Mouse (Mus musculus) cerebellum, postnatal 4 days (tissue): ENCODE data around the gene Sf3b1.
"Not testable (repeated sequence)": the region's sequence is repeated elsewhere in the genome, so short reads cannot be mapped to it uniquely, and the experiment has no call there.

Source experiments
- DNase-seq, 2 experiments: peaks; one replicate each; pipeline ENCODE4 v3.0.0; 2022; ENCODE audit warnings: low spot score in 2 of 2, mixed read lengths in 1 of 2

The Sf3b1 gene

DNA sequence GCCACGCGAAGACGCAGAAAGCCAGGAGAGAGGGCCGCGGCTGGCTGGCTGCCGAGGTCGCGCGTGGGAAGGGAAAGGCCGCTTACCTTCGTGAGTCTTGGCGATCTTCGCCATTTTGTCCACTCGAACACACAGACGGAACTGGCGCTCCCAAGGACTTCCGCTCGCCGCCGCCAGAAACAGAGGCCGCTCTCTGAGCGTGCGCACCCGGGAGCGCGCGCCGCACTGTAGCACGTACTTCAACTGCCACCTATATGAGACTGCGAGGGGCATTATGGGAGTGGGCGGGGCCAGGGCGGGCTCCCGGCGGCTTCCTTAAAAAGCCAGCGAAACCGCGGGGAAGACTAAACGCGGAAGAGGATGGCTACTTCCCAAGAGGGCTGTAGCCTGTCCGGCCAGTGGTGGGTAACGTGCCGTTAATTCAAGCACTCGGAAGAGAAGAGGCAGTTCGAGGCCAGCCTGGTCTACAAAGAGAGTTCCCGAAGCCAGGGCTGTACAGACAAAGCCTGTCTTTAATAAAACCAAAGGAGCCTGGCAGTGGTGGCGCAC lies at the start of gene Sf3b1:
Sf3b1 (minus strand) TSS at position 229 of the 549 bp plus-strand sequence.
- peak; percentile 84 to 93 for DNase-seq

DNA sequence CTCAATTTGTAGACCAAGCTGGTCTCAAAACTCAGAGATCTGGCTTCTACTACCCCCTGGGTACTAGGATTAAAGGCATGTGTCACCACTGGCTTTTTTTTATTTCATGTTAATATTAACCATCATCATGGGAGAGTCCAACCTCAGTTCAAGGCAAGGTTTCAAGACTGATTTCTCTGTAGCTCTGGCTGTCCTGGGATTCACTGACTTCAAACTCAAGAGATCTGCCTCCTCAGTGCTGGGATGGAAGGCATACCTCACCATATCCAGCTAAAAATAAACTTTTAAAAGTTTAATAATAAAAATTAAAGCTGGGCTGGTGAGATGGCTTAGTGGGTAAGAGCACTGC lies 49.1 kb upstream of the Sf3b1 start:
- no peak for DNase-seq

DNA sequence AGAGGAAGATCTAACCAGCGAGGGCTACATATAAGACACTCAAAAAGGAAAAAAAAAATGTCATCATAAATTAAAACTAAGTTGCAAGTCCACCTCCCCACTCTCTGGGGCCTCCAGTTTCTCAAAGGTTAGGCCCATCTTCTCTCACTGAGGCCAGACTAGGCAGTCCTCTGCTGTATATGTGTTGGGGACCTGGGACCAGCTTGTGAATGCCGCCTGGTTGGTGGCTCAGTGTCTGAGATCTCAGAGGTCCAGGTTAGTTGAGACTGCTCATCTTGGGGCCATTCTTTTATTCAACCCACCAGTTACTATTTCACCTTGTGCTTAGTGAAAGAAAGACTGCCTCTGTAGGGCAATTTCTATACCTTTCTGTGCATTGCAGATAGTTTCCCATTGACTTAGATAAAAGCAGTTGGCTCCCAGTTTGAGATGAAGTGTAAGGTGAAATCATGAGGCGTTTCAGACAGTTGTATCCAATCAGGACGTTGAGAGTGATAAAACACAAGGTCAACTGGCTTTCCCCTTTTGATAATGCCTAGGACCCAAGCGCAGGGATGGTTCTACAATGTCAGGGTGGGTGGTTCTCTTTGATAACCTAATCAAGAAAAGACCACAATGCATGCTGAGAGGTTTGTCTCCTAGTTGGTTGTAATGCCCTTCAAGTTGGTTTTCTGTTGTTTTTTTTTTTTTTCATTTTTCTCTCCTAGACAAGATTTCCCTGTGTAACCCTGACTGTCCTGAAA lies 48.5 kb upstream of the Sf3b1 start:
- DNase-seq: no peak

DNA sequence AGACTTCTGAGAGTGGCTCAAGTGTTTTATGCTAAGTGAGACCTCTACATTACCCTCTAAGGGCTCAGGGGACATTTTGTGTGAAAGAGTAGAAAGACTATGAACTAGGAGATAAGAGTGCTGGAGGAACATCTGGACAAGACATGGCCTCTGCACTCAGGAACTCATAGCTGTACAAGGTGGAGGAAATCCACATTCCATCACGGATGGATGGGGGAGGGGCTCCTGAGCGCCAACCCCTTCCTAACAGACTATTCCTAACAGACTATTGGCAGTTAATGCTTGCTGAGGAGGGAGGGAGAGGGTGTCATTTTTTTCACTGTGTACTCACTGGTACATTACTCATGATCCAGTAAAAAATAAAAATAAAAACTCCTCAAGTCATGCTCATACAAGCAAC lies 47.5 kb upstream of the Sf3b1 start:
- DNase-seq: no peak

DNA sequence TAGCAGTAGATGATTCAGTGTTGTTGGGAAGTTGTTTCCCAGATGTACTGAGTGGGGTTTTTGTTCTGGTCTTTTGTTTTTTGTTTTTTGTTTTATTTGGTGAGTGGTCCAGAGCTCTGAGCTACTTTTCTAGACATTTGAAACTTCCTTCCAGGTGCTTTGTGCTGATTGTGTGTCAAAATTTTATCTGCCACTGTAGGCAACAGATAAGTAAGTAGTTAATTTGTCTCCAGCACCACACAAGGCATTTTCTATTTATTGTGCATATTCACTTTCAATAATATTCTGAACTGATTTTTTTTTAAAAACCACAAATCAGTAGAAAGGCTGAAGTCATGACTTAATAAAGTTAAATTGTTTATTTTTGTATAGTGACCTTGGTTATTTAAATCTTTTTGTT lies 45.0 kb upstream of the Sf3b1 start:
- DNase-seq: not testable (repeated sequence)

DNA sequence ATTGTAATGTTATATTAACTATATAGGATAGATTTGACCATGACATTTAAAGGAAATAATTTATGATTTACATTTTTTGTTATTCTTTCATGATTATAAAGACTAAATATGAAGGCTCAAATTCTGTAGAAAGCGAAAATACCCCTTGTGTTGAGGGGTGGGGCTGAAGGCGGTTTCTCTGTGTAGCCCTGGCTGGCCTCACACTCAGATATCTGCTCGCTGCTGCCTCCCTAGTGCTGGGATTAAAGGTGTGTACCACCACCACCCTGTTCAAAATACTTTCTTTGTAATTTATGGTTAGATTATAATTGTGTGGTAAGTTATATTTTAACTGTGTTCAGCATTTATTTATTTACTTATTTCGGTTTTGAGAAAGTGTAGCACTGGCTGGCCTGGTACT lies 34.5 kb upstream of the Sf3b1 start:
- DNase-seq: no peak

DNA sequence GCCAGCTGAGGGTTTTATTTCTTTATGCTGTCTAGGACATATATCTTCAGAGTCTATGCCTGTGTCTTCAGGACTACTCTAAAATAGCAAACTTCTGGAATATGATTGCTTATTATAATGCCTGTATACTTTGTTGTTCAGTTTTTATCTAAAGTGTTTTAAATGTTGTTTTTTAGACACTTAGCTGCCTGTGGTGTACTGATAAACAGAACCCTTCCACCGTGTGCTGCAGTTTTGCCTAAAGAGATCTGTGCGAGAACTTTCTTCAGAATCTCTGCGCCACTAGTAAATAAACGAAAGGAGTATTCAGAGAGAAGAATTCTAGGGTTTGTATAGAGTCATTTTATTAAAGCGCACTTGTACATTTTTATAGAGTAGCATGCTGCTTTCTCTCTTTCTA lies 33.8 kb upstream of the Sf3b1 start:
- DNase-seq: no peak

DNA sequence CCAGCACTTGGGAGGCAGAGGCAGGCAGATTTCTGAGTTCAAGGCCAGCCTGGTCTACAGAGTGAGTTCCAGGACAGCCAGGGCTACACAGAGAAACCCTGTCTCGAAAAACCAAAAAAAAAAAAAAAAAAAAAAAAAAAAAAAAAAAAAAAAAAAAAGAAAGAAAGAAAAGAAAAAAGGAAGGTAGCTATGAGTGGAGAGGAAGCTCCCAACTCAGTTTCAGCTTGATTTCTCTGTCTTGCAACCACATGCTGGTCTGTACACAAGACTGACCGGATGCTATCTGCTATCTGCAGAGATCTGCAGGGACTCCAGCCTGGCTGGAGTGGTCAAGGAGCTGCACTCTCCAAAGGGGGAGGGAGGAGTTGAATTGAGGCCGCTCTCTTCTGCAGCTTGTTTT lies 31.1 kb upstream of the Sf3b1 start:
- DNase-seq: not testable (repeated sequence)

DNA sequence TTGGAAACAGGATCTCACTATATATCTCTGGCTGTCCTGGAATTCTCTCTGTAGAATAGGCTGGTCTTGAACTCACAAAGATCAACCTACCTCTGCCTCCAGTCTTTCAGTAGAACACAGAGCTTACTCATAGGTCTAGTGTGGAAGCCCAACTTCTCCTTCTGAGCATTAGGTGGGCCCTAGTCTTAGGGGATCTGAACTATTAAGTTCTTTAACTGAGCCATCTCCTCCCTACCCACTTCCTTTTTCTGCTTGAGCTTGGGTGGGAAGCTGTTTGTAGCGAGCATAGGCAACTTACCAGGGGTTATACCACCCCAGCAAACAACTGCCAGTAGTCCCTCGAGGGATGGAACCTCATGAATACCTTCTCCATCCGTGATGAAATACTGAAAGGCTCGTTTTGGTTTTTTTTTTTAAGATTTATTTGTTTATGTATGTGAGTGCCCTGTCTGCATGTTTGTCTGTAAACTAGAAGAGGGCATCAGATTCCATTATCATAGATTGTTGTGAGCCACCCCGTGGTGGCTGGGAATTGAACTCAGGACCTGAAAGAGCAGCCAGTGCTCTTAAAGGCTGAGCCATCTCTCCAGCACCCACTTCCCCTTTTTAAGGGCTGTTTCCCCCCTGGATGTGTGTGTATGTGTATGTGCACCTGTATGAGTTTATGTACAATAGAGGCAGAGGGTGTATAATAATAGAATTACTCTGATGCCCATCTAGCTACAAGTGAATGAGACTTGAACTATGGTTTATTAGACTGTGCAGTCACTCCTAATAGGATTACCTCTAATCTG lies 28.2 kb upstream of the Sf3b1 start:
- DNase-seq: no peak

DNA sequence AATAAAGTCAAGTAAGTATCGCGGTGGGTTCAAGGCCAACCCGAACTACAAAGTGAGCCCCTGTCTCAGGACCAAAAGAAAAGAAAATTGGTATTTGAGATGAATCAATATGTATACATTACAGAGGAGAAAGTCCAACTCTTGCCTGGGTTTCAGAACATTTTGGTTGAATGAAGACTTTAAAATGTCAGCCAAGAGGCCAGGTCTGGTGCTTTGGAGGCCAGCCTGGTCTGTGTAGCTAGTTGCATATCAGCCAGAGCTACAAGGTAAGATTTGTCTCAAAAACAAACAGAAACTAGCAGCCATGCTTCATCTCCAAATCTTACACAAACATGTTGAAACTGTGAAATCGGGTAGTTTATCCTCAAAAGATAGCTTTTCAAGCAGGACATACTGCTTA lies 26.3 kb upstream of the Sf3b1 start:
- DNase-seq: no peak

DNA sequence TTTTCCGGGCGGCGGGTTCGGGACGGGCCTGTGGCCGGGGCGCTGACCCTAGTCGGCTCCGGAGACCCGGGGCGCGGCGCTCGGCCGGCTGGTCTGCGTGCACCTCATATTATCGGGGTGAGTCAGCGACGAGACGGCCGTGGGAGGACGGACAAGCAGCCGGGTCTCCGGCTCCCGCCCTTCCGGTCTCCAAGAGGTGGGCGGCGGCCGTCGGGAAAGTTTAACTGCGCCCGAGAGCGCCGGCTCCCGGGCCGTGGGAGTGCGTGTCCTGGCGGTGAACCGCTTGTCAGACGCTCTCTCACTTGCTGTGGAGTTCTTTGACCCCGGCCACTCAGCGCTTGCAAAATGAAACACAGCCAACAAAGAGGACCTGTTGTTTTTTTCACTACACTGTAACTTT lies 25.7 kb upstream of the Sf3b1 start:
- DNase-seq: peak in 1 of 2 experiments; percentile 22

DNA sequence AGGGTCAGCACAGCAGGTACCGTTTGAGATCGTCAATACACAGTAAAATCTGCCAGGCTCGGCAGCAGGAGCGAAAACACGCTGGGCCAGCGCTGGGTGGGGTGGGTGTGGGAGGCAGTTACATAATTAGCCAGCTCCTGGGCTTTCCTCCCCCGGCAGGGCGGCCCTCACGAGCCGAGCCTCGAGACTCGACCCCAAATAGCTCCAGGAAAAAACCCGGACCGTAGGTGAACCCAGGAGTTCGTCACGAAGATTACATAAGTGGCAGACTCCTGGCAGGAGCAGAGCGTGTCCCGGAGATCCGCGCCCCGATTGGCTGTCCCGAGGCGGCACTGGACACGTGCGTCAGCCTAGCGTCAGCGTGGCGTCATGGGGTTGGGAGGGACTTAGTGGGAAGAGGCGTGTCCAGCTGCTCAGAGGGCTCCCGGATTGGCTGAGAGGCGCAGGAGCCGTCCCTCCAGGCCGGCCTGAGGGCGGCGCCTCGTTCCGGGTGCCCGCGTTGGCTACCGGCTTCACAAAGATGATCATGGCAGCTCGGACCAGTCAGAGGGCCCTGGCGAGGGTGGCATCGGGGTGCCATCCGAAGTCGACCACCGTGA lies 25.2 kb upstream of the Sf3b1 start, which contains the start of gene Coq10b:
Coq10b (plus strand) TSS at position 416 of the 599 bp plus-strand sequence.
- DNase-seq: peak; percentile 95 to 97

DNA sequence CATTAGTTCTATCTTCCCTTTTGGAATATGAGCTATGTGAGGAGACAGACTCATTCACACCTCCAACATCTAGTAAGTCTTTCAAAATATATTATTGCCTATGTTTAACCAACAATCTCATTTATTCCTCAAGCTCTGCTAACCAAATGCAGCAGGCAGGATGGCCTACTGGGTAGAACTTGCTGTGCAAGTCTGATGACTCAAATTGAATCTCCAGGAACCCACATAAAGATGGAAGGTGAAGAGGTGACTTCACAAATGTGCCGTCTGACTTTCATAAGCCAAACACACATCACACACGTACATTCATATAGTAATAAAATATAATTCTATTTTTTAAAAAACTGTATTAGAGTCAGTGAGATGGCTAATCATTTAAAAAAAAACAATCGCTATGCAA lies 24.4 kb upstream of the Sf3b1 start:
- DNase-seq: no peak

DNA sequence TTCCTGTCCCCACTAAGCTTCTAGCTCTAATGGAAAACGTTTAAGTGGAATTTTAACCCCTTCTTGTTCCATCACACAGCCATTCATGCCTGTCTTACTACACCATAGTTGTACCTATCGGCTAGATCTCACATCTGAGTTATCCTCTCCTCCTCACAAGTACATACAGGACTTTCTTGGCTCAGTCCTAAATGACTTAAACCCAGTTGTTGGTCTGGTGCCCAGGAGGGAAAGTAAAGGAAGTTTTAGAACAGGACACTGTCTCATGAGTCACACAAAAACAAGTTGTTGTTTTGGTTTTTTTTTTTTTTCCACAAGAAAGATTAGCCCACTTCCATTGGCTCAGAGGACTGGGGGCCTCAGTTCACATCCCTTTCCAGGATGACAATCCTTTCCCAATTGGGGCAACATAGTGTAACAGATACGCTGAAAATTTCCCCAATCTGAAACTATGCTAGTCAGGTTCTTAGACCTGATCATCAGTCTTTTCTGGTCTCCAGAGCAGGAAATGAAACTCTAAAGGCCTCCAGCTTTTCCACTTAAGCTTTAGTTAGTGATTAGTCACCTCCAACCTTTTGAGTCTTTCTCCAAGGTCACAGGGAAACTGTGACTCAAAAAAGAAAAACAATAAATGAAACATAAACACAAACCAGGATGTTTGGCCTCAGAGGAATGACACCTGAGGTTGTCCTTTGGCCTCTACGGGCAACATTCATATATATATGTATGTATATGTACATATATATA lies 21.7 kb upstream of the Sf3b1 start:
- no peak for DNase-seq

DNA sequence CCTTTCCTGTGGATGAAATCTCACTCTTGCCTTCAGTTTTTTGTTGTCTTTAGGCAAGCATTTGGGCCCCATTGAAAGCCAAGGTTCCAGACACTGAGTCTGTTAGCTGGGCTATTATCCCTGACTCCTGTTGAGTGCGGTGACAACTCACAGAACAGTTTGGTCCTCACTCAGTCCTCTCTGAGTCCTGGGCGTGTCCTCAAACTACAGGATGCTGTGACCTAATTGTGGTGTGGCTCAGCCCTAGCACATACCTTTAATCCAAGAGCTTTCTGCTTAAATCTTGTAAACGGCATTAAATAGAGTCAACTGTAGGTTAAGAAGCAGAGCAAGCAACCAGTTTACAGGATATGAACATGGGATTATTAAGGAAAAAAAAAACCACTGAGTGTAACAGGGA lies 15.9 kb upstream of the Sf3b1 start:
- no peak for DNase-seq

DNA sequence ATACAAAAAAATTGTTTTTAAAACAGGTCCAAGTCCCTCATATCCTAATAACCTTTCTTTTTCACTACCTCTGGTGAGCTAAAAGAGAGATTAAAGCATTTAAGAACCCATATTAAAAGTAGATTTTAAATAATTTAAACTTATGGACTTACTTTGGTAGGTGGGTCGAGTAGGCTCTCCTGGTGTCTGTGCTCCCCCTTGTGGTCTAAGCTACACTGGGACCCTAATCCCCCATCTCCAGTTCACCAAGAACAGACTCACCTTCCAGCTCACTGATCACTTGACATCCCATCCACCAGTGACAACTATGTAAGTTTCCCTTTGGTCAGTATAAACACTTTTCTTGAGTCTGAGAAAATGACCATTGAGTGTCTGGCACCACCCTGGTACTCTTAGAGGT lies 15.0 kb upstream of the Sf3b1 start:
- DNase-seq: no peak

DNA sequence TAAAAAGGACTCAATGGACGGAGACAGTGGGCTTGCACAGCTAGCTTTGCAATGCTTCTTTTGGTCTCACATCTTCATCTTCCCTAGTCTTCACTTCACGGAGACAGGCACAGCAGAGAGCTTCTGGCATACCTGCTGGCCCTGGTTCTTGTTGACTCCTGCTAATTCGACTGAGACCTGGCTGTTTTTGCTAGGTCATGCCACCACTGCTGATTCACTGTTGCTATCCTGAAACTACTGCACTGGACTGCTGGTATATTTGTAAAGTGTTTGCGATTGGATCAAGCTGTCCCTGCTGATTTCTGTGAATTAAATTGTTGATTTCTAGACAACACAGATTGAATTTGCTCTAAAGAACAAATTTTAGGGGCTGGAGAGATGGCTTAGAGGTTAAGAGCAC lies 14.4 kb upstream of the Sf3b1 start:
- no peak for DNase-seq

DNA sequence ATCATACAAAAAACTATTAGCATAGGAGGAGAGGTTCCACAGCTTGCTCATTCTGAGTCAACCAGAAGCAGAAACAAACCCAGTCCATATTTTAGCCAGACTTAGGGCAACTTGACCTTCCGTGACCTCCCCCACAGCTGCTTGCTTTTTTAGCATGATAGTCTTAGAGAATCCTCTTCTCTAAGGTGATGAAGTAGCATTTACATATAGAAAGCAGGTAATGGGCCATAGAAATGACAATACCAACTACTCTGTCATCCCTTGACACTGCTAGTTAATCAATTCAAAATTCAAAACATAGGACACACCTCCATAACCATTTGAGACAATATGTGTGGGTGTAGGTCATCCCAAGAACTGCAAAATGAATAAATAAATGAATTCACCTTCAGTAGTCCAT lies 12.7 kb upstream of the Sf3b1 start:
- DNase-seq: no peak

DNA sequence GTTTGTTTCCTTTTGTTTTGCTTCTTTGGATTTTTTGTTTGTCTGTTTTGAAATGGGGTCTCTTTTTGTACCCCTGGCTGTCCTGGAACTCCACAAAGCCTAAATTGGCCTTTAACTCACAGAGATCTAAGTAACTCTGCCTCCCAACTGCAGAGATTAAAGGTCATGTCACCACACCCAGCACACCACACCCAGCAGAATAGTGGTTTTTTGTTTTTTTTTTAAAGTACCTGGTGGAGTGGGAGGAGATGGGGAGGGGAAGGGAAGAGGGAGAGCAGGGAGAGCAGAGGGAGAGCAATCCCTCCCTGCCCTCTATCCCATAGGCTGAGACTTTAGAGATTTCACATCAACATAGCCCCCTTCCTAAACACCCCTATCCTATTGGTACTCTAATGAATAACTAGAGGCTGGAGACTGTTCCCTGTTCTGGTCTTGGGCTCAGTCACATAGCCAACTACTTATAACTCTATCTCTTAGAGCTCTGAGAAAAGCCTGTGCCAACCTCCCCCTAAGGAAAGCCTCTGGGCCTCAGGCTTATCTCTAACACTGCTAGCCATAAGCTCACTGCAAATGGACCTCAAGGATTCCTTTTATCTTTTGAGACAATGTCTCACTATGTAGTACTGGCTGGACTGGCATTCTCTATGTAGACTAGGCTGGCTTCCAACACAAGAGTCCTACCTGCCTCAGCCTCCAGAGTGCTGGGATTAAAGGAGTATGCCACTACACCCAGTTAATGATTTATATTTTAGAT lies 3.9 kb upstream of the Sf3b1 start:
- DNase-seq: no peak

DNA sequence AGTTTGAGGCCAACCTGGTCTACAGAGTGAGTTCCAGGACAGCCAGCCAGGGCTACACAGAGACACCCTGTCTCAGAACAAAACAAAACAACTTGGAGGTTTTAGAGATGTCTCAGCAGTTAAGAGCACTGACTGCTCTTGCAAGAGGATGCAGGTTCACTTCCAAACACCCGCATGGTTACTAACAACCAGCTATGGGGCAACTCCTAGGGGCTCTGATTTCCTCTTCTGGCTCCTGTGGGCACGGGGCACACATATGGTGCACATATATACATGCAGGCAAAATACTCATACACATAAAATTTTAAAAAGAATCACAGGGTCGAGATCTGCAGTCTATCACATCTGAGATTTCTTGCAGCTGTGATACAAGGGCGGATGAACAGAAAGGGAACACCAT lies 2.2 kb upstream of the Sf3b1 start:
- DNase-seq: no peak
